Mouse (Mus musculus) hindbrain, postnatal 0 days (tissue): ENCODE data around the gene Pfdn4. TPM values are rescaled to one million over a fixed set of nuclear protein-coding genes. Genes with fewer than 3 reads are reported as not detected.
A peak's percentile ranks its signal among the peaks of the same experiment; 100 is the strongest.
"Not testable (repeated sequence)": the region's sequence is repeated elsewhere in the genome, so short reads cannot be mapped to it uniquely, and the experiment has no call there.

Experiments
- ATAC-seq: fragments of 200-750 bp; cut with Nextera tagmentation; 2 replicates; pipeline ENCODE4 v1.8.0; 2017; ENCODE audit warnings: mild to moderate bottlenecking, moderate TSS enrichment, moderate library complexity
- DNase-seq: peaks from one replicate; pipeline ENCODE4 v3.0.0-alpha.2; 2015; ENCODE audit warnings: low spot score
- H3K27ac ChIP-seq: fragments of 300-500 bp; sonication (generic); 2 replicates; pipeline ENCODE4 v1.5.1; 2014; ENCODE audit warnings: mild to moderate bottlenecking
- H3K27me3 ChIP-seq: fragments of 300-500 bp; sonication (generic); 2 replicates; pipeline ENCODE4 v1.6.1; 2014; ENCODE audit warnings: low read length, mixed read lengths; ENCODE audit not compliant: insufficient read depth
- H3K36me3 ChIP-seq: fragments of 300-500 bp; sonication (generic); 2 replicates; pipeline ENCODE4 v1.6.1; 2014; ENCODE audit warnings: low read length, mixed read lengths; ENCODE audit not compliant: insufficient read depth
- H3K4me1 ChIP-seq: fragments of 300-500 bp; sonication (generic); 2 replicates; pipeline ENCODE4 v1.6.1; 2014; ENCODE audit warnings: antibody characterized with exemption, low read length, mixed read lengths; ENCODE audit not compliant: insufficient read depth
- H3K4me2 ChIP-seq: fragments of 300-500 bp; sonication (generic); 2 replicates; pipeline ENCODE4 v1.6.1; 2014; ENCODE audit warnings: low read depth, mild to moderate bottlenecking, low read length, moderate library complexity, mixed read lengths
- H3K4me3 ChIP-seq: fragments of 300-500 bp; sonication (generic); 2 replicates; pipeline ENCODE4 v1.5.1; 2014; ENCODE audit warnings: low read length
- H3K9ac ChIP-seq: fragments of 300-500 bp; sonication (generic); replicated peaks from 2 replicates; pipeline ENCODE4 v1.6.1; 2014; ENCODE audit warnings: mild to moderate bottlenecking, low read length, moderate library complexity, mixed read lengths
- H3K9me3 ChIP-seq: fragments of 300-500 bp; sonication (generic); 2 replicates; pipeline ENCODE4 v1.6.1; 2016; ENCODE audit warnings: low read length, mixed read lengths
- CTCF ChIP-seq: IDR thresholded peaks from 2 replicates; pipeline ENCODE4 v1.5.1; 2016; ENCODE audit warnings: antibody characterized with exemption, control low read depth, low read depth
- WGBS: fragments of 180-500 bp; shearing (Covaris S2); extraction: QIAGEN DNeasy Blood & Tissue Kit; methylation state at CpG from one replicate; pipeline ENCODE4 v1.1.7; 2014; 5-methylcytosine and 5-hydroxymethylcytosine counted together
- polyA plus RNA-seq: library from polyadenylated mRNA; unstranded; fragments of >200 nt; fragmentation: Nextera tagmentation; extraction: Ambion mirVana; gene quantifications from 2 replicates; pipeline ENCODE4 v1.2.1, GENCODE M21; 2015
- total RNA-seq: library from RNA; depleted of rRNA; stranded (reverse); fragments of >200 nt; gene quantifications from 2 replicates; pipeline ENCODE4 v1.2.3, GENCODE M21; 2014; rRNA removed

Pfdn4 gene
- total RNA-seq (67.7 and 94.6 TPM in 2 replicates), polyA plus RNA-seq (147 and 154 TPM in 2 replicates)

GRCm38 (mm10) chr2:170496154-170496930 is at the start of gene Pfdn4:
Gene Pfdn4, plus strand, starts transcription at chr2:170496428.
- Histone ChIP-seq H3K27ac (no peak within 1 kb of the TSS), H3K36me3 (no peaks in the 10 kb centered on the region), H3K4me1 (peaks cover 8% of the 10 kb centered on the region; the same call in 1 of the 2 replicates), H3K9me3 (no peaks in the 10 kb centered on the region), H3K4me2 (peak within 1 kb of the TSS; percentile 50), H3K4me3 (peak within 1 kb of the TSS; percentile 29), H3K27me3 (peaks cover 35% of the 10 kb centered on the region; the same call in 1 of the 2 replicates), H3K9ac (no peak within 1 kb of the TSS)
- WGBS = under 1% methylated on average over 46 of the region's 46 CpGs
- no peak for TF ChIP-seq CTCF
- DNase-seq (no peak), ATAC-seq (no peak)

GRCm38 (mm10) chr2:170446843-170447383 is 49.3 kb upstream of the Pfdn4 start:
- WGBS = 68% methylated on average over 5 of the region's 5 CpGs
- no peaks in the 10 kb centered on the region for H3K36me3 ChIP-seq
- no peak for TF ChIP-seq CTCF
- no peaks in the 10 kb centered on the region for H3K9me3 ChIP-seq
- no peak for DNase-seq
- no peak overlapping the region for H3K4me3 ChIP-seq
- no peak overlapping the region for H3K9ac ChIP-seq
- no peaks in the 10 kb centered on the region for H3K4me1 ChIP-seq
- no peak for ATAC-seq
- no peaks in the 10 kb centered on the region for H3K27me3 ChIP-seq
- H3K27ac ChIP-seq = no peak overlapping the region
- H3K4me2 ChIP-seq = no peak overlapping the region

GRCm38 (mm10) chr2:170447651-170448050 is 48.6 kb upstream of the Pfdn4 start:
- no peak for TF ChIP-seq CTCF
- ATAC-seq = no peak
- DNase-seq = no peak
- Histone ChIP-seq H3K9ac (no peak overlapping the region), H3K4me3 (no peak overlapping the region), H3K36me3 (no peaks in the 10 kb centered on the region), H3K9me3 (no peaks in the 10 kb centered on the region), H3K4me2 (no peak overlapping the region), H3K4me1 (no peaks in the 10 kb centered on the region), H3K27me3 (no peaks in the 10 kb centered on the region), H3K27ac (no peak overlapping the region)
- WGBS = 46% methylated on average over 10 of the region's 10 CpGs

GRCm38 (mm10) chr2:170450933-170451332 is 45.3 kb upstream of the Pfdn4 start:
- Histone ChIP-seq H3K4me3 (no peak overlapping the region), H3K9me3 (no peaks in the 10 kb centered on the region), H3K4me1 (no peaks in the 10 kb centered on the region), H3K9ac (no peak overlapping the region), H3K27me3 (no peaks in the 10 kb centered on the region), H3K4me2 (0 out of 2 replicates have a peak overlapping the region, but pooled peaks have one; percentile 29), H3K27ac (no peak overlapping the region), H3K36me3 (no peaks in the 10 kb centered on the region)
- 5% methylated on average over 9 of the region's 9 CpGs for WGBS
- DNase-seq = peak; percentile 84
- TF ChIP-seq CTCF = peak; percentile 83
- no peak for ATAC-seq

GRCm38 (mm10) chr2:170453809-170454208 is 42.4 kb upstream of the Pfdn4 start:
- not testable (repeated sequence) for H3K27me3 ChIP-seq, H3K9me3 ChIP-seq, DNase-seq, H3K4me2 ChIP-seq, H3K4me3 ChIP-seq, H3K27ac ChIP-seq, H3K9ac ChIP-seq, H3K36me3 ChIP-seq, ATAC-seq, H3K4me1 ChIP-seq
- WGBS = 60% methylated on average over 3 of the region's 4 CpGs

- no peaks in the 10 kb centered on the region for H3K4me1 ChIP-seq
- DNase-seq = no peak
- H3K27ac ChIP-seq = no peak overlapping the region
- no peak for TF ChIP-seq CTCF
- no peak for ATAC-seq
- H3K9ac ChIP-seq = no peak overlapping the region
- no peak overlapping the region for H3K4me2 ChIP-seq
- no peaks in the 10 kb centered on the region for H3K9me3 ChIP-seq
- WGBS = 80% methylated on average over 10 of the region's 10 CpGs
- H3K4me3 ChIP-seq = no peak overlapping the region
- H3K36me3 ChIP-seq = no peaks in the 10 kb centered on the region
- no peaks in the 10 kb centered on the region for H3K27me3 ChIP-seq
These were observed 37.0 kb upstream of the Pfdn4 start for GRCm38 (mm10) chr2:170459183-170459582.

- Histone ChIP-seq H3K9ac (no peak overlapping the region), H3K27me3 (no peaks in the 10 kb centered on the region), H3K4me3 (no peak overlapping the region), H3K9me3 (no peaks in the 10 kb centered on the region), H3K27ac (no peak overlapping the region), H3K4me1 (no peaks in the 10 kb centered on the region), H3K4me2 (no peak overlapping the region), H3K36me3 (no peaks in the 10 kb centered on the region)
- TF ChIP-seq CTCF = no peak
- DNase-seq (no peak), ATAC-seq (no peak)
- WGBS = 26% methylated on average over 9 of the region's 9 CpGs
These were observed 36.4 kb upstream of the Pfdn4 start for GRCm38 (mm10) chr2:170459805-170460204.
